Mouse (Mus musculus) neural tube, embryonic 14.5 days (tissue): ENCODE measurements around the gene Taf11. TPM values are rescaled to one million over a fixed set of nuclear protein-coding genes. Genes with fewer than 3 reads are reported as not detected.

Source experiments
- ATAC-seq: fragments of 200-750 bp; cut with Nextera tagmentation; 2 replicates; pipeline ENCODE4 v1.8.0; 2017; ENCODE audit warnings: low read depth, mild to moderate bottlenecking, moderate TSS enrichment, moderate library complexity
- H3K27ac ChIP-seq: fragments of 300-500 bp; sonication (generic); 2 replicates; pipeline ENCODE4 v1.5.1; 2014; ENCODE audit warnings: low read depth, mild to moderate bottlenecking, control low read depth, low read length, moderate library complexity, mixed read lengths
- H3K27me3 ChIP-seq: fragments of 300-500 bp; sonication (generic); 2 replicates; pipeline ENCODE4 v1.6.1; 2014; ENCODE audit warnings: low read length; ENCODE audit not compliant: control insufficient read depth, insufficient read depth
- H3K36me3 ChIP-seq: fragments of 300-500 bp; sonication (generic); 2 replicates; pipeline ENCODE4 v1.6.1; 2014; ENCODE audit warnings: low read length, mixed read lengths; ENCODE audit not compliant: control insufficient read depth, insufficient read depth
- H3K4me1 ChIP-seq: fragments of 300-500 bp; sonication (generic); 2 replicates; pipeline ENCODE4 v1.6.1; 2014; ENCODE audit warnings: low read length; ENCODE audit not compliant: control insufficient read depth, insufficient read depth
- H3K4me2 ChIP-seq: fragments of 300-500 bp; sonication (generic); 2 replicates; pipeline ENCODE4 v1.6.1; 2014; ENCODE audit warnings: mild to moderate bottlenecking, low read depth, low read length, control low read depth
- H3K4me3 ChIP-seq: fragments of 300-500 bp; sonication (generic); 2 replicates; pipeline ENCODE4 v1.5.1; 2014; ENCODE audit warnings: low read depth, low read length, control low read depth, mixed read lengths
- H3K9ac ChIP-seq: fragments of 300-500 bp; sonication (generic); replicated peaks from 2 replicates; pipeline ENCODE4 v1.6.1; 2014; ENCODE audit warnings: low read depth, mild to moderate bottlenecking, control low read depth, low read length, mixed read lengths
- H3K9me3 ChIP-seq: fragments of 300-500 bp; sonication (generic); 2 replicates; pipeline ENCODE4 v1.6.1; 2016; ENCODE audit warnings: low read length; ENCODE audit not compliant: control insufficient read depth
- WGBS: fragments of 180-500 bp; shearing (Covaris S2); extraction: QIAGEN DNeasy Blood & Tissue Kit; methylation state at CpG from one replicate; pipeline ENCODE4 v1.1.7; 2014; 5-methylcytosine and 5-hydroxymethylcytosine counted together
- polyA plus RNA-seq: library from polyadenylated mRNA; unstranded; fragments of >200 nt; fragmentation: Nextera tagmentation; extraction: Ambion mirVana; gene quantifications from 2 replicates; pipeline ENCODE4 v1.2.1, GENCODE M21; 2014

Gene Taf11
- polyA plus RNA-seq, 1 experiment from 2014 or later = 56.8 TPM

DNA sequence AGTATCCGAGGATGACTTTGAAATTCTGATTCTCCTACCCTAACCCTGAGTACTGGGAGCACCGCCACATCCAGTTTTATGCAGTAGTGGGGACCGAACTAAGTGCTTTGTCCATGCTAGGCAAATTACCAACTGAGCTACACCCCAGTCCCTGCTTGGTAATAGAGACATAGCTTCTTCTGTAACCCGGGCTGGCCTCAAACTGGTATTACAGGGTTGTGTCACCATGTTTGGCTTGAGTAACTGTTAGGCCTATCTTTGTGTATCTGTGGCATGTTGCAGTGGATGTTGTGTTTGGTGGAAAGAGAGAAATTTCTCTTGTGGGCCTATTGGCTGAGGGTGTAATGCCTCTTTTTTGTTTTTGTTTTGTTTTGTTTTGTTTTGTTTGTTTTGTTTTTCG lies 20.6 kb upstream of the Taf11 start:
- Histone ChIP-seq H3K9ac (no peak overlapping the region), H3K27me3 (no peaks in the 10 kb centered on the region), H3K9me3 (no peaks in the 10 kb centered on the region), H3K4me1 (no peaks in the 10 kb centered on the region), H3K4me3 (no peak overlapping the region), H3K27ac (no peak overlapping the region), H3K4me2 (no peak overlapping the region), H3K36me3 (no peaks in the 10 kb centered on the region)
- ATAC-seq = no peak
- 92% methylated on average over 5 of the region's 5 CpGs for WGBS

DNA sequence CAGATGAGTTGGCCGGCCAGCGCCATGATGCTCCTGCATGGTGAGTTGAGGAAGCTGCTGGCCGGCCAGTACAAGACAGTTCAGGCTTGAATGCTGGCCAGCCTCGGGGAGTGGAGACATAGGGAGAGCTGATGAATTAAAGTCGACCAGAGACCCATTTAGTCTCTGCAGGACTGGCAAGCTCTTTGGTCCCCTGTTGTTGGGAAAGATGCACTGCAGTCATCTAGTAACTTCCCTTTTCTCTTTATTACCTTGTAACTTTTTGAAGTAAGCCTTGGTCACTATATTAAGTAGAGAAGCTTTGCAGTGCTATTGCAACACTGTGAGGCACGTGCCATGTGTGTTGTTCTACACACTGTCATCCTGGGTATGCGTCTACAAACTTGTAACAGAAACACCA lies 15.9 kb upstream of the Taf11 start:
- no peak for ATAC-seq
- no peaks in the 10 kb centered on the region for H3K9me3 ChIP-seq
- no peak overlapping the region for H3K4me2 ChIP-seq
- H3K4me3 ChIP-seq = no peak overlapping the region
- no peaks in the 10 kb centered on the region for H3K36me3 ChIP-seq
- no peak overlapping the region for H3K27ac ChIP-seq
- WGBS = 79% methylated on average over 7 of the region's 7 CpGs
- H3K9ac ChIP-seq = no peak overlapping the region
- peaks cover 14% of the 10 kb centered on the region; the same call in 1 of the 2 replicates for H3K4me1 ChIP-seq
- H3K27me3 ChIP-seq = no peaks in the 10 kb centered on the region

DNA sequence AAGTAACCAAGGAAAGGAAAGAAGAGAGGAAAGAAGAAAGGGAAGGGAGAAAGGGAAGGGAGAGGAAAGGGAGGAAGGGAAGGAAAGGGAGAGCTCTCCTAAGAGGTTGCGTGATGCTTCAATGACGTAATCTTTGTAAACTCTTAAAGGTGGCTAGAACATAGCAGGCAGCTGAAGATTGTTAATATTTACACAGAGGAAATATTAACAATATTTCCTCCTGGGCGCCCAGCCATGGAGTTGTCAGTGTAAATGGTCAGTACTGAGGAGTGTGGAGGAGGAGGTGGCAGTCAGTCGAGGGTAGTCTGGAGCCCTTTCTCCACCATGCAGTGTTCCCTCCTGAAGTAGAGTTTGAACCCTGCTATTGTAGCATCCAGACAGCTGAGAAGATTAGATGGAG lies 15.4 kb upstream of the Taf11 start:
- H3K4me1 ChIP-seq = peaks cover 14% of the 10 kb centered on the region; the same call in 1 of the 2 replicates
- no peak overlapping the region for H3K4me2 ChIP-seq
- H3K36me3 ChIP-seq = no peaks in the 10 kb centered on the region
- no peak overlapping the region for H3K4me3 ChIP-seq
- H3K27me3 ChIP-seq = no peaks in the 10 kb centered on the region
- WGBS = 92% methylated on average over 4 of the region's 4 CpGs
- no peak overlapping the region for H3K9ac ChIP-seq
- no peaks in the 10 kb centered on the region for H3K9me3 ChIP-seq
- no peak overlapping the region for H3K27ac ChIP-seq
- ATAC-seq = no peak

DNA sequence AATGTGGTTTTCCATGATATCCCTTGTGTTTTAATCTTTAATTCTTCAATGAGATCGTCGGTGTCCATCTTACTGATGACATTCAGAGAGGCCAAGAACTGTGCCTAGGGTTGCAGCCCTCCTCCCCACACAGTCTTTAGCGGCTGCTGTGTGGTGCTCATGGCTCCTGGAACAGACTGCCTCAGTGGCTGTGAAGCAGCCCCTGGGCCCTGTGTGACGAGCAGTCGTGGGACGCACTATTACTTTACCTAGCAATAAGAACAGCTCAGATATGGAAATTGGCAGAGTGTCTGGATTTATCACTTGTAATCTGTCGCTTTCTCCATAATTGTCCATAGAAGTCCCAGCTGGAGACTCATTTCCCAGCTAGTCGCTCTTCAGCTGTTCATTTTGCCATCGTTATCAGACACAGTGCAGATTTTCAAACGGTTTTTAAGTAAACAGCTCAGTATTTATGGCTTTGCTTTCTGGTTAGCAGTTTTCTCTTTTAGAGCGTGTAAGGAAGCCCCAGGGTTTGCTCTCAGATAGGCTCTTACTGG lies 12.6 kb upstream of the Taf11 start:
- no peaks in the 10 kb centered on the region for H3K36me3 ChIP-seq
- 42% methylated on average over 11 of the region's 11 CpGs for WGBS
- ATAC-seq = peak; percentile 74
- H3K4me3 ChIP-seq = no peak overlapping the region
- peaks cover 14% of the 10 kb centered on the region; the same call in 1 of the 2 replicates for H3K4me1 ChIP-seq
- no peaks in the 10 kb centered on the region for H3K27me3 ChIP-seq
- H3K4me2 ChIP-seq = no peak overlapping the region
- no peaks in the 10 kb centered on the region for H3K9me3 ChIP-seq
- H3K9ac ChIP-seq = no peak overlapping the region
- H3K27ac ChIP-seq = peak overlapping the region; percentile 62

DNA sequence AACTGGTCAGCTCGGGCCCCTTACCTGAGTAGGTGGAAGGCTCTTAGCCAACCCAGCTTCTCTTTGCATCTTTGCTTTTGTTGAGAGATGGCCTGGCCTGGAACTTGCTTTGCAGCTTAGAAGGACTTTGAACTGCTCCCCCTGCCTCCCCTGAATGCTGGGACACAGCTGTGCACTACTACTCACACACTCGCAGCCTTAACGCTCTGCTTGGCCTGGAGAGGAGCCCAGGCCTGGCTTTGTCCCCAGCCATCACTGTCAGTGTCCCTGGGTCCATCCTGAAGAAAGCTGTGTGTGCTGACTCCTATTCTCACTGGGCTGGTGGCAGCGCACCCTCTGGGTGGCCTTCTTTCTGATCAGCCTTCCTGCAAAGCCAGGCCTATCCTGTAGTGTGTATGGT lies 11.0 kb upstream of the Taf11 start:
- WGBS = 67% methylated on average over 4 of the region's 4 CpGs
- Histone ChIP-seq H3K36me3 (no peaks in the 10 kb centered on the region), H3K9me3 (no peaks in the 10 kb centered on the region), H3K4me3 (no peak overlapping the region), H3K27ac (no peak overlapping the region), H3K9ac (no peak overlapping the region), H3K4me2 (no peak overlapping the region), H3K4me1 (peaks cover 14% of the 10 kb centered on the region; the same call in 1 of the 2 replicates), H3K27me3 (no peaks in the 10 kb centered on the region)
- ATAC-seq = no peak

DNA sequence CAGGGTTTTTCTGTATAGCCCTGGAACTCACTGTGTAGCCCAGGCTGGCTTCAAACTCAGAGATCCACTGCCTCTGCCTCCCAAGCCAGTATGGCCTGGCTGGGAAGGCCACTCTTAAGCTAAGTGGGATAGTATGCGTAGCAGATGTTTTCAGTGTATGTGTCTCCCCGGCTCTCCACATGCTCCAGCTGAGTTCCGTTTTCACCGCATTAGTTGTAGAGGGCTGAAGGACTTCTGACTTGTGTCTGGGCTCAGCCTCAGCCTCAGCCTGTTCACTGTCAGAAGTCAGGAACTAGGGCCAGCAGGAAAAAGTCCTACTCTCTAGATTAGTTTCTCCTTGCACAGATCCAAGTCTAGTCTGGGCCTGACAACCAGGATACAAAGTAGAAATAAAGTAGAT lies 6.7 kb upstream of the Taf11 start:
- Histone ChIP-seq H3K9me3 (no peaks in the 10 kb centered on the region), H3K27ac (no peak overlapping the region), H3K4me3 (no peak overlapping the region), H3K4me2 (no peak overlapping the region), H3K27me3 (no peaks in the 10 kb centered on the region), H3K36me3 (peaks cover 5% of the 10 kb centered on the region; the same call in 1 of the 2 replicates), H3K9ac (no peak overlapping the region), H3K4me1 (no peaks in the 10 kb centered on the region)
- WGBS = 87% methylated on average over 4 of the region's 4 CpGs
- ATAC-seq = no peak

DNA sequence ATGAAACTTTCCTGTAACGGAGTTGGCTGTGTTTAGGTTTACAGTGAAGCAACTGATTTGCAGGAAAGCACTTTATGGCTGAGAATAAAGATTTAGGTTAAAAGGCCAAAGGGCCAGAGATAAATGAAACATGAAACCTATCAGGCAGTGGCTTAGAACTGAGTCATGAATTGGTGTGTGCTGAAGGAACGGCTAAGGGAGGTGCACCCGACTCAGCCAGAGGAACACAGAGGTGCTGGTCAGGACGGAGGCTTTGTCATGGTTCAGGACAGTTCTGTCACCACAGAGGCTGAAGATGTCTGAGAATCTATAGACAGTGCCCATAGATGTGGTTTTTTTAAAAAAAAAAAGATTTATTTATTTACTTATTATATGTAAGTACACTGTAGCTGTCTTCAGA lies 5.1 kb upstream of the Taf11 start:
- no peak overlapping the region for H3K9ac ChIP-seq
- ATAC-seq = no peak
- no peaks in the 10 kb centered on the region; the same call in 1 of the 2 replicates for H3K4me1 ChIP-seq
- no peak overlapping the region for H3K27ac ChIP-seq
- H3K27me3 ChIP-seq = no peaks in the 10 kb centered on the region
- no peak overlapping the region for H3K4me2 ChIP-seq
- no peak overlapping the region for H3K4me3 ChIP-seq
- no peaks in the 10 kb centered on the region for H3K9me3 ChIP-seq
- H3K36me3 ChIP-seq = peaks cover 5% of the 10 kb centered on the region; the same call in 1 of the 2 replicates
- 94% methylated on average over 4 of the region's 4 CpGs for WGBS

DNA sequence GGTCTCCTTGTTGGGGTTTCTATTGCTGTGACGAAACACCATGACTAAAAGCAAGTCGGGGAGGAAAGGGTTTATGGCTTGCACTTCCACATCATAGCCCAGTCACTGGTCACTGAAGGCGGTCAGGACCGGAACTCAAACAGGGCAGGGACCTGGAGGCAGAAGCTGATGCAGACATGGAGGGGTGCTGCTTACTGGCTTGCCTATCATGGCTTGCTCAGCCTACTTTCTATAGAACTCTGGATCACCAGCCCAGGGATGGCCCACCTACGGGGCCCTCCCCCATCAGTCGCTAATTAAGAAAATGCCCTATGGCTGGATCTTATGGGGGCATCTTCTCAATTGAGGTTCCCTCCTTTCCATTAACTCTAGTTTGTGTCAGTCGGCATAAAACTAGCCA lies 1.7 kb upstream of the Taf11 start:
- Histone ChIP-seq H3K9me3 (no peaks in the 10 kb centered on the region), H3K27ac (no peak overlapping the region), H3K27me3 (no peaks in the 10 kb centered on the region), H3K4me1 (peaks cover 12% of the 10 kb centered on the region), H3K9ac (no peak overlapping the region), H3K4me2 (no peak overlapping the region), H3K4me3 (no peak overlapping the region), H3K36me3 (peaks cover 5% of the 10 kb centered on the region; the same call in 1 of the 2 replicates)
- 92% methylated on average over 7 of the region's 7 CpGs for WGBS
- no peak for ATAC-seq

DNA sequence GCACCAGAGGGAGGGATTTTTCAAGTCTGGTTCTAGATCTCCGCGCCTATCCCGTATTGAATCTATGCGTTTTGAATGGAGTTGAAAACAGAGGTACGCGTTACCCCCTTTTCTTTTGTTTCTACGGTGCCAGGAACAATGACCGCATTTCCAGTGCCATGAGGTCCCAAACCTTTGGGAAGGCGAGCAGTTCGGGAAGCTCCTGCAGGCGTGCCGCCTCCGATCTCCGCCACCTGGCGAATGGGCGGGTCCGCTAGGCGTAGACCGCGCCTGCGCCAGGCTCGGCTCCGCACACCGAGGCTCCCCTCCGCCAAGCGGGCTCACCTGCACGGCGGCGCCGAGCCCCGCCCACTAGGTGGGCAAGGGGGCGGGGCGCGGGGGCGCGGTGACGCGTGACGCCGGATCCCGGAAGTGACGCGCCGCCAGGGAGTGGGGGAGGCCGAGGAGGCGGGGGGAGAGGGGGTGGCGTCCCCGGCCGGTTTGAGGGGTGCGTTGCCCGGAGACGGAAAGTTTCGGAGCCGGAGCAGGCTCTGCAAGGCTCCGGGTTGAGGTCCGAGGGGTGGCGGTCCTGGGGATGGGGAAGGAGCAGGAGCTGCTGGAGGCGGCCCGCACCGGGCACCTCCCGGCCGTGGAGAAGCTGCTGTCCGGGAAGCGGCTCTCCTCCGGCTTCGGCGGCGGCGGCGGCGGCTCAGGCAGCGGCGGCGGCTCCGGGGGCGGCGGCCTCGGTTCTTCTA lies 589 bp downstream of the Taf11 start, which contains the start of gene Anks1:
Anks1 (plus strand) TSS at position 419 of the 734 bp plus-strand sequence.
- H3K9me3 ChIP-seq = no peaks in the 10 kb centered on the region
- WGBS = 0% methylated on average over 59 of the region's 78 CpGs
- ATAC-seq = peak; percentile 88
- peak within 1 kb of the TSS; percentile 80 for H3K9ac ChIP-seq
- H3K36me3 ChIP-seq = peaks cover 5% of the 10 kb centered on the region; the same call in 1 of the 2 replicates
- H3K4me3 ChIP-seq = peak within 1 kb of the TSS; percentile 86
- peaks cover 14% of the 10 kb centered on the region for H3K4me1 ChIP-seq
- H3K27ac ChIP-seq = peak within 1 kb of the TSS; percentile 92
- no peaks in the 10 kb centered on the region for H3K27me3 ChIP-seq
- H3K4me2 ChIP-seq = peak within 1 kb of the TSS; percentile 84
